In genomic region chr5:103593575-103593974, GRCm38 (mm10) we compare ENCODE assay signal across 16 mouse cellular contexts. TPM values are rescaled to one million over a fixed set of nuclear protein-coding genes. Genes with fewer than 3 reads are reported as not detected.
"Had no signal": no experiment of that assay in that cellular context is flagged by ENCODE, and none has a peak within 500 bp of the region (broad histone marks: within the 10 kb centered on the region; RNA-seq: fewer than 3 reads in every experiment).

No protein-coding gene starts in this region.

- H3K36me3 ChIP-seq: liver, embryonic 13.5 days; lung, embryonic 15.5 days had no signal

- H3K4me3 ChIP-seq: limb, embryonic 12.5 days; liver, embryonic 13.5 days; lung, embryonic 15.5 days; neural tube, embryonic 12.5 days had no signal

- H3K9me3 ChIP-seq: limb, embryonic 12.5 days; liver, embryonic 13.5 days; lung, embryonic 15.5 days; megakaryocyte, embryonic 14.5 days; neural tube, embryonic 12.5 days had no signal

- H3K27me3 ChIP-seq: limb, embryonic 12.5 days; liver, embryonic 13.5 days; lung, embryonic 15.5 days; neural tube, embryonic 12.5 days had no signal

- H3K4me2 ChIP-seq: limb, embryonic 12.5 days; liver, embryonic 13.5 days; lung, embryonic 15.5 days; neural tube, embryonic 12.5 days had no signal

- H3K9ac ChIP-seq: limb, embryonic 12.5 days; liver, embryonic 13.5 days; liver, postnatal 0 days; lung, embryonic 15.5 days; neural tube, embryonic 12.5 days had no signal

- H3K4me1 ChIP-seq: liver, embryonic 13.5 days; neural tube, embryonic 12.5 days had no signal

- DNase-seq: kidney, adult 8-10 months; kidney, postnatal 25 days; layer of hippocampus, postnatal 36 days; liver, embryonic 13.5 days; liver, postnatal 0 days; lung, postnatal 14 days; thymus, postnatal 4 days had no signal

- H3K27ac ChIP-seq: limb, embryonic 12.5 days; liver, embryonic 13.5 days; lung, embryonic 15.5 days; macrophage; neural tube, embryonic 12.5 days; stomach, postnatal 0 days had no signal

- ATAC-seq: intestine, embryonic 16.5 days; liver, postnatal 0 days had no signal

RNA-seq across cellular contexts. Expression of gene Slc10a6, which starts 35.6 kb away (rescaled TPM):
- total RNA-seq: layer of hippocampus, postnatal 36 days; left cerebral cortex, adult 8-10 months; neutrophil, adult 5-6 weeks had no signal
- polyA plus RNA-seq: liver, embryonic 13.5 days had no signal
